Mouse (Mus musculus) left cerebral cortex, postnatal 36 days (tissue): ENCODE results near the gene Kdm1b. TPM values are rescaled to one million over a fixed set of nuclear protein-coding genes. Genes with fewer than 3 reads are reported as not detected.
A peak's percentile ranks its signal among the peaks of the same experiment; 100 is the strongest.

Experiments used
- DNase-seq, 2 experiments: peaks; one replicate each; pipeline ENCODE4 v3.0.0; 2021 to 2022; ENCODE audit warnings: low spot score in 2 of 2, mixed read lengths in 1 of 2
- intact Hi-C: fragments of 180-260 bp; cut with DNase I; formaldehyde crosslinking; loops from one replicate; pipeline ENCODE4 v1.15.1; 2025
- total RNA-seq, 2 experiments: library from RNA; stranded (reverse); gene quantifications; 2 replicates each; pipeline ENCODE4 v1.2.3; 2021

Kdm1b gene
- total RNA-seq, 2 experiments from 2014 or later: 7.7 to 9.9 TPM

- DNase-seq: no peak
- intact Hi-C loops: no loop called here
Observed at GRCm38 (mm10) chr13:47053971-47054370, 10.7 kb downstream of the Kdm1b start.

DNA sequence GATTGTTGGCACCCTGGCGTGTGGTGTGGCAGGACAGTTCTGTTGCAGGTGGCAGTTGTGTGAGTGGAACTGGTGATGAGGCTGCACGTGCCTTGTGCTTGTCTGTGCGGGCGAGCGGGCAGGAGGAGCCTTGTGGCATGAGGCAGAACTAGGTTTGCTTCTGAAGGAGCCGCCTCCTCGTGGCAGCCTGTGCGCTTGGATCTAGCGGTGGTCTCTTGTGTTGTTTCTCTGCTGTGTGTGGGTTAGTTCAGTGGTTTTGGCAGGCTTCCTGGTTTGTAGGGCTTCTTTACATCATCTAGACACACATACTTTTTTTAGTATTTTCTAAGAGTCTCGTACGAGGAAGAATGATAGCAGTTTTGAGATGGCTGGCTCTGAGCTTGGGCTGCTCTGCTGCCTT, 12.8 kb downstream of the Kdm1b start:
- peak; percentile 64 to 76 for DNase-seq

GRCm38 (mm10) chr13:47056781-47057180, 13.5 kb downstream of the Kdm1b start:
- no peak for DNase-seq
- intact Hi-C loops: no loop called here

More for the DNA sequence above, 12.8 kb downstream of the Kdm1b start:
- intact Hi-C loops: no loop called here

GRCm38 (mm10) chr13:47062756-47063155, 19.5 kb downstream of the Kdm1b start:
- DNase-seq: no peak
- intact Hi-C loops: no loop called here

GRCm38 (mm10) chr13:47063985-47064760, 20.9 kb downstream of the Kdm1b start:
- DNase-seq: no peak
- intact Hi-C loops: no loop called here

DNA sequence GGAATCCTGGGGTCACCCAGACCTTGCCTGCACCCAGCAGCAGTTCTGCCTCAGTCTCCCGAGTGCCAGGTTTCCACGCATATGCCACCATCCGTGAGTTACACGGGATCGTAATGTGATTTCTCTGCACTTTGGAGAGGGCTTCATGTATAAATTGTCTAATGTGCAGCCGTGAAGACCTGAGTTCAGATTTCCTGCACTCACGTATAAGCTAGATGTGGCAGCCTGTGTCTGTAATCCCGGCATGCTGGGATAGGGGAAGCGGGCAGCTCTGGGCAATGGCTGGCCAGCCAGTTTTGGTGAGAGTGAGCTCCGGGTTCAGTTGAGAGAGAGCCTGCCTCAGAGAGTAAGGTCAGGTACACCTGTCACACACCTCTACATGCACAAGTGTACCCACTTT, 23.2 kb downstream of the Kdm1b start:
- DNase-seq: no peak
- intact Hi-C loops: no loop called here

- intact Hi-C loops: no loop called here
- no peak for DNase-seq
Observed at GRCm38 (mm10) chr13:47067001-47067400, 23.7 kb downstream of the Kdm1b start.

DNA sequence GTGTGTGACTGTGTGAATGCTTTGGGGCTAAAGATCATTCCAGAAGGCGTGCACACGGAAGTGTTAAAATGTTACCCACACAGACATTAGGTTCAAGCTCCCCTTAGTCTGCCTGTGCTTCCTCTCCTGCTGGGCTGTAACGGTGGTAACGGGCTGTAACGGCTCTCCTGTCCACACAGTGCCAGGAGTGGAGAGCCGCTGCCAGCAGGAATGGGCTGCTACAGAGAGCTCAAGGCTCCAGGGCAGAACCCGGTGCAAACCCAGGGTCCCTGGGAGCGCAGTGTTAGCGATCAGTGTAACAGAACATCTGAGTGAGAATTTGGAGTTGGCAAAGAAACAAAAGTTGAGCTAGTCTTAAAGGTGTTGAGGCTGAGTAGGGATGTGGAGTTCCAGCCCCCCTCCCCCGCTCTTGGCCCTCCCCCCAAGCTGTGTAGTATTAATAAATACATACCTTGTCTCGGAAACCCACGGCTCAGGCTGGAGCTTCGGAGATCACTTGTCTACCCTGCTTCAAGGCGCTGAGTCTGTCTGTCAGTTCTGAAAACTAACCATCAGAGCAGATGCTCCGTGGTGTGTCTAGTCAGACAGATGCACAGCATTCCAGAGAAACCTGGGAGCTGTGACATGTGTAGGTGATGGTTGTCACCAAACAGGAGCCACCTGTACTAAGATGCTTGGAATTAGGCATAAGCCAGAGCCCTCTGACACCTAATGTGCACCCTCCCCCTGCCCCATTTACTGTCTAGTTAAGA, 27.2 kb downstream of the Kdm1b start:
- intact Hi-C loops: no loop called here
- DNase-seq: no peak

DNA sequence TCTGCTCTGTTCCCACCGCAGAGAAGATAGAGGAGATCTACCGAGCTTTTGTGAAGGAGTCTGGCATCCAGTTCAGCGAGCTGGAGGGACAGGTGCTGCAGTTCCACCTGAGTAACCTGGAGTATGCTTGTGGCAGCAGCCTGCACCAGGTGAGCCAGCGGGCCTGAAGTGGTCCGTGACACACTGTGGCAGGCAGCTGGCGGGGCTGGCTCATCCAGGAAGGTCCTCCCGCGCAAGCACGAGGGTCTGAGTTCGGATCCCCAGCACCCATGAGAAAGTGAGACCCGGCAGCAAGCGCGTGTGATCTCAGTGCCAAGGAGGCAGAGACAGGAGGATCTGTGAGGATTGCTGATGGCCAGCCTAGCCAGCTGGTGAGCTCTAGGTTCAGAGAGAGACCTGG, 28.6 kb downstream of the Kdm1b start:
- no peak for DNase-seq
- intact Hi-C loops: no loop called here

DNA sequence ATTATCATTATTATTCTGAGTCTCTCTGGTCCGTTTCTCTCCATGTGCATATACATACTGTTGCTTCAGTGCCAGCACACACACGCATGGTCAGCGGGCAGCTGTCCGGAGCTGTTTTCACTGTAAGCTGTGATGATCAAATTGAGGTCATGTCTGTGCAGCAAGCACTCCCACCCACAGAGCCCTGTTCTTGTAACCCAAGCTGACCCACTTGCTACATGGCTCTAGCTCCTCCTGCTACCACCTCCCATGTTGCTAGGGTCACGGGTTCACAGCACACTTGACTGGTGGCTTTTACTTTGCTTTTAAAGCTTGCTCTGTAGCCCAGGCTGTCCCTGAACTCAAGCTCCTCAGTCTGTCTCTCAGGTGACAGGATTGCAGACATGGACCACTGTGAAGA, 29.2 kb downstream of the Kdm1b start:
- intact Hi-C loops: no loop called here
- no peak for DNase-seq

- intact Hi-C loops: no loop called here
- DNase-seq: no peak
Observed at GRCm38 (mm10) chr13:47076156-47076555, 32.9 kb downstream of the Kdm1b start.

DNA sequence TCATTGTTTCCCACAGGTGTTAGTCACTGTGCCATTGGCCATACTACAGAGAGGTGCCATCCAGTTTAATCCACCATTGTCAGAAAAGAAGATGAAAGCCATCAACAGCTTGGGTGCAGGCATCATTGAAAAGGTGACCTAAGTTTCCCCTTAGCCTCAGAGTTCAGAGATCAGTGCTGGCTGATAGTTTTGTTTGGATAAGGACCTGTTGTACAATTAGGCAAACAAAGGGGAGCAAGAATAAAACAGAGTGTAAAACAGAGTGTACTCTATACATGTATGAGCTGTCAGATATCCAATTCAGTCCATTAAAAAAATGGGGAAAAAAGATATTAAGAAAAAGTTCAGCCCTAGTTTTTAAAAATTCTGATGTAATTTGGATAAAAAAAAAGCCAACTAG, 34.1 kb downstream of the Kdm1b start:
- no peak for DNase-seq
- intact Hi-C loops: no loop called here

DNA sequence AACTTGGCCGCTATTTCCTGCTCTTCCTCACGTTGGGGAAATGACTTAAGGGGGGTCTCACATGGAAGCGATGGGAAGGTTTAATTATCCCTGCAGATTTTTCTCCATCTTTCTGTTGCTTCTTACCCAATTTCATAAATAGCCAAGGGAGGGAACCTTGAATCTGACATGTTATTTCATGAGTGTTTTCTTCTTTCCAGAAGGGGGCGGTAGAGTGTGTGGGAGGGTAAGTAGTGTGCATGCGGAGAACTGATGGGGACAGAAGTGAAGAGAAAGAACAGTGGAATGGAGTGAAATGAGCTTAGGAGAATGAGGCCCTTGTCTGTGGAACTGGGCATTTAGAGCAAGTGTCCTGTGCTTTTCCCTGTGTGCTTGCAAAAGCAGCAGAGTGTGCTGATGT, 35.5 kb downstream of the Kdm1b start:
- DNase-seq: no peak
- intact Hi-C loops: no loop called here

- intact Hi-C loops: no loop called here
Observed at GRCm38 (mm10) chr13:47080905-47081505, 37.7 kb downstream of the Kdm1b start.

GRCm38 (mm10) chr13:47088433-47088832, 45.1 kb downstream of the Kdm1b start:
- intact Hi-C loops: no loop called here
- no peak for DNase-seq

More at GRCm38 (mm10) chr13:47080905-47081505, 37.7 kb downstream of the Kdm1b start:
- DNase-seq: no peak

DNA sequence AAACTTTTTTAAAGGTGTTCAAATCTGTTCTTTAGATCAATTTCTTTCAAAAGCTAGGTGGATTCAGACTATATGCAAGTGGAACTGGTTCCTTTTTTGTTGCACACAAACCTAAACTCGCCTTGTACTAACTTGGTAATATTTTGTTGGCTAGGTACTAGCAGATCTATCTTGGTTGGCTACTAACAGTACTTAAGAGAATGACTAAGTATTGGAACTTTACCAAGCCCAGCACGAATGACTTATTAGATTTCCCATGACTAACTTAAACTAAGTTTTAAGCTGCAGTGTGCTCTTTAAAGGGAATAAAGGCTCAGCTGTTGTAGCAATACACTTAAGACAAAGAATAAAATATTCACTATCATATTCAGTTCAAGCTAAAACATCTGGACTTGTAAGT, 46.0 kb downstream of the Kdm1b start:
- intact Hi-C loops: no loop called here
- DNase-seq: no peak

- intact Hi-C loops: no loop called here
- no peak for DNase-seq
Observed at GRCm38 (mm10) chr13:47093791-47094190, 50.5 kb downstream of the Kdm1b start.

DNA sequence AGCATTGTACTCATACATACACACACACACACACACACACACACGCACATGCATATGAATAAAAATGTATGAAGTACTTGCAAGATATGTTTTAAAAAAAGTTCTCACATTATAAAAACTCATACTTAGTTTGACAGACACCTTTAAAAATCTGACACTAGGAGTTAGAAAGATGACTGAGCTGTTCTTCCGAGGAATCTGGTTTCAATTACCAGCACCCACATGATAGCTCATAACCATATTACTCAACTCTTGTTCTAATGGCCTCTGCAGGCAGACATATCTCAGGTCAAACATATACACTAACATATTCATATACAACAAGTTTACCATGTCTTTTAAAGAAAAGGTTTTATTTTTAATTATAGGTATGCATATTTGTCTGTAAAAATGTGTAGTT, 53.3 kb downstream of the Kdm1b start:
- intact Hi-C loops: no loop called here
- DNase-seq: no peak

DNA sequence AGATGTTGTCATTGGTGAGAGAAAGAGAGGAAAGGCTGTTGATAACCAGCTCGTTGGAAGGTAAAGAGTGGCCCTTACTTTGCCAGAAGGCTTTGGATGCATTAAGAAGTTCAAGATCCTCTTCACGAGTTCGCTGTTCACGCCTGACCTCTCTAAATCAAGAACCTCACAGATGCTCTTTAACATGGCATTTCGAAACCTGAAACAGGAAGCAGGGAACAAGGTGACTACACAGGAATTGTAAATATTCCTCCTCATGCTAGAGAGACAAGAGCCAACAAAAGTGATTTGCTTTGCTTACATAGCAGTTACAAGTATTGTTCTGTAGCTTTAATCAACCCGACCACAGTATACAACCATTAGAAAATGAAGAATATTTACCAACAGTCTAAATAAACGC, 56.0 kb downstream of the Kdm1b start:
- no peak for DNase-seq
- intact Hi-C loops: no loop called here

- intact Hi-C loops: no loop called here
- no peak for DNase-seq
Observed at GRCm38 (mm10) chr13:47100587-47100986, 57.3 kb downstream of the Kdm1b start.

GRCm38 (mm10) chr13:47104146-47104545, 60.8 kb downstream of the Kdm1b start:
- DNase-seq: no peak
- intact Hi-C loops: no loop called here
